Mouse (Mus musculus) midbrain, embryonic 14.5 days (tissue): ENCODE results near the gene Ptf1a. TPM values are rescaled to one million over a fixed set of nuclear protein-coding genes. Genes with fewer than 3 reads are reported as not detected.

Source experiments
- ATAC-seq: fragments of 200-750 bp; cut with Nextera tagmentation; 2 replicates; pipeline ENCODE4 v1.8.0; 2017; ENCODE audit warnings: moderate number of reproducible peaks, moderate library complexity; ENCODE audit not compliant: low FRiP score, low TSS enrichment
- DNase-seq: peaks from one replicate; pipeline ENCODE4 v3.0.0-alpha.2; 2015
- H3K27ac ChIP-seq: fragments of 300-500 bp; sonication (generic); replicated peaks from 2 replicates; pipeline ENCODE4 v1.5.1; 2014; ENCODE audit warnings: mild to moderate bottlenecking, low read depth, low read length, moderate library complexity
- H3K27me3 ChIP-seq: fragments of 300-500 bp; sonication (generic); 2 replicates; pipeline ENCODE4 v1.6.1; 2014; ENCODE audit warnings: low read length, control low read depth, mixed read lengths; ENCODE audit not compliant: control insufficient read depth, insufficient read depth
- H3K36me3 ChIP-seq: fragments of 300-500 bp; sonication (generic); 2 replicates; pipeline ENCODE4 v1.6.1; 2014; ENCODE audit warnings: low read length, control low read depth; ENCODE audit not compliant: control insufficient read depth, insufficient read depth
- H3K4me1 ChIP-seq: fragments of 300-500 bp; sonication (generic); 2 replicates; pipeline ENCODE4 v1.6.1; 2014; ENCODE audit warnings: mild to moderate bottlenecking, antibody characterized with exemption, low read length, control low read depth; ENCODE audit not compliant: control insufficient read depth, insufficient read depth
- H3K4me2 ChIP-seq: fragments of 300-500 bp; sonication (generic); 2 replicates; pipeline ENCODE4 v1.6.1; 2014; ENCODE audit warnings: mild to moderate bottlenecking, low read length, moderate library complexity
- H3K4me3 ChIP-seq: fragments of 300-500 bp; sonication (generic); replicated peaks from 2 replicates; pipeline ENCODE4 v1.5.1; 2014; ENCODE audit warnings: low read depth, low read length
- H3K9ac ChIP-seq: fragments of 300-500 bp; sonication (generic); replicated peaks from 2 replicates; pipeline ENCODE4 v1.6.1; 2014; ENCODE audit warnings: mild to moderate bottlenecking, low read length, moderate library complexity
- H3K9me3 ChIP-seq: fragments of 300-500 bp; sonication (generic); 2 replicates; pipeline ENCODE4 v1.6.1; 2016; ENCODE audit warnings: low read length, control low read depth, mixed read lengths; ENCODE audit not compliant: control insufficient read depth
- WGBS: fragments of 180-500 bp; shearing (Covaris S2); extraction: QIAGEN DNeasy Blood & Tissue Kit; methylation state at CpG from one replicate; pipeline ENCODE4 v1.1.7; 2014; 5-methylcytosine and 5-hydroxymethylcytosine counted together
- polyA plus RNA-seq: library from polyadenylated mRNA; unstranded; fragments of >200 nt; fragmentation: Nextera tagmentation; extraction: Ambion mirVana; gene quantifications from 2 replicates; pipeline ENCODE4 v1.2.1, GENCODE M21; 2014

Gene Ptf1a
- polyA plus RNA-seq, 1 experiment from 2014 or later, result 0.64 TPM

- Histone ChIP-seq H3K4me3 (no peak overlapping the region), H3K9me3 (no peaks in the 10 kb centered on the region), H3K27me3 (peaks cover 97% of the 10 kb centered on the region), H3K36me3 (no peaks in the 10 kb centered on the region), H3K9ac (no peak overlapping the region), H3K4me2 (no peak overlapping the region), H3K27ac (no peak overlapping the region), H3K4me1 (peaks cover 12% of the 10 kb centered on the region)
- ATAC-seq (no peak), DNase-seq (no peak)
- WGBS, result 5% methylated on average over 7 of the region's 7 CpGs
Measured at GRCm38 (mm10) chr2:19446746-19447145, 1.3 kb downstream of the Ptf1a start.

DNA sequence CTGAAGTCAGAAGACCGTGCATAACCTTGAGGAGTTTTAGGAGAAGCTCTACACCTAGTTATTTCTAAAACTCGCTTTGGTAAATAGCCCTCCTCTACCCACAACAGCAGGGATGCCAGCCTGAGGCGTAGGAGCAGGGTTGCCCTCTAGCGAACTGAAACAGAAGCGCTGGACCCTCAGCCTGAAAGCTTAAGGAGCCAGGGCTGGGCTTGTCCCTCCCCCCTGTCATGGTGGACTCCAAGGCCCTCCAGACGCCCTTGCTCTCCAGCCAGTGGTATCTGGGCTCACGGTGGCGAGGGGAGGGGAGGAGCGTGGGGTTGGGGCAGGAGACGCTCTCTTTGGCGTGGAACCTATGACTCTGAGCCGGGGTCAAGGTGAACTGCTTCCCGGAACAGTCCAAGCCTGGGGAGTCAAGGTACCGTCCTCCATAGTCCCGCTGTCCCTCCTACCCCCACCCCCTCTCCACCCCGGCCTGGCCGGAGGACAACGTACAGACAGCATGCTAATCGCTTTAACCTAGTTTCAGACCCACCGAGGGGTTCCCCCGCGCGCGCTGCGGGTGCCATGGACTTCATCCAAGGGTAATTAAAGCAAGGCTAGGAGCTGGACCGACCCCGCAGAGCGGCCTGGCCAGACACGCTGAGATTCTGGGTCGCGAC is 2.7 kb downstream of the Ptf1a start:
- ATAC-seq (peak; percentile 54; the same call in 1 of the 2 replicates), DNase-seq (peak; percentile 74)
- Histone ChIP-seq H3K27me3 (peaks cover 97% of the 10 kb centered on the region), H3K9ac (no peak overlapping the region), H3K4me3 (peak overlapping the region; percentile 12), H3K4me2 (peak overlapping the region; percentile 46), H3K4me1 (peaks cover 12% of the 10 kb centered on the region), H3K27ac (no peak overlapping the region), H3K36me3 (no peaks in the 10 kb centered on the region), H3K9me3 (no peaks in the 10 kb centered on the region)
- under 1% methylated on average over 31 of the region's 31 CpGs for WGBS

DNA sequence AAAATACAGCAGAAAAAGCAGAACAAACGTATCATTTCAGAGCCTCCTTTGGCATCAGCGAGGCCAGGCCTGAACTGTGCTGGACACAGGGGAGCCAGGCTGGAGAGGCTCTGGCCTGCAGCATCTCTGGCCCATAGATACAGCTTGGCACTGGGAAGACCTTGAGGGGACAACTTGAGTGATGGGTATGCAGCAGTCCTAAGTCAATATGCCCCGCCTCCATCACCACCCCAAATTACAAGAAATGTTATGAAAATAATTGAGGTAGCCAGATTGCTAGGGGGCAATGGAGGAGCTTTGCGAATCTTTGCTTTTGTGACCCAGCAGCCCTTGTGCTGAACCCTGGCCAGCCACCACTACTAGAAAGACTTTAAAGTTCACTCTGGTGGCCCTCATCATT is 3.8 kb downstream of the Ptf1a start:
- WGBS, result 23% methylated on average over 4 of the region's 4 CpGs
- peaks cover 12% of the 10 kb centered on the region for H3K4me1 ChIP-seq
- no peak for DNase-seq
- no peak overlapping the region for H3K4me3 ChIP-seq
- no peak overlapping the region for H3K4me2 ChIP-seq
- H3K9ac ChIP-seq, result no peak overlapping the region
- H3K36me3 ChIP-seq, result no peaks in the 10 kb centered on the region
- no peak overlapping the region for H3K27ac ChIP-seq
- peaks cover 97% of the 10 kb centered on the region for H3K27me3 ChIP-seq
- H3K9me3 ChIP-seq, result no peaks in the 10 kb centered on the region
- no peak for ATAC-seq

DNA sequence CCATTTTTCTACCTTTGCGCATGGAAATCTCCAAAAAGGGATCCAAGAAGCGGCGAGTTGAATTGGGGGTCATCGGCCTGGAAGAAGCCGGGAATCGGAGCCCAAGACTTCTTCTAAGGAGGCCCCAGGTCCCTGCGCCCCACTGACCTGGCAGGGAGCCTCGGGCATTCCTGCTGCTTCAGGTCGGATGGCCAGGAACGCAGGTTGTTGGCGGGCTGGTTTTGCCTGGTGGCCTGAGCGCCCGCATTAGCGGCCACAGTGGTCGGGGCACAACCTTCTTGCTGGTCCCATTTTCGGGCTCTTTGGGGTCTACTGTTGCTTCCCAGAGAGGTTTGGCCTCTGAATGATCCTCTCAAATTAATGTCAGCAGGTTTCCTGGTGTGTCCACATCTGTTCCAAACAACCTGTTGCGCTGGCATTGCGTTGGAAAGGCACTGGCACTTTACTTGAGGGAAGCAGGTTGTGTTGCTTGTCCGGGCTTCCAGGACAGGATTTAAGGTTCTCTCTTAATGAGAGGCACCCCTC is 7.1 kb downstream of the Ptf1a start:
- DNase-seq, result no peak
- Histone ChIP-seq H3K36me3 (no peaks in the 10 kb centered on the region), H3K9me3 (no peaks in the 10 kb centered on the region), H3K4me1 (peaks cover 8% of the 10 kb centered on the region), H3K4me2 (no peak overlapping the region), H3K27ac (no peak overlapping the region), H3K4me3 (no peak overlapping the region), H3K9ac (no peak overlapping the region), H3K27me3 (peaks cover 99% of the 10 kb centered on the region)
- under 1% methylated on average over 19 of the region's 19 CpGs for WGBS
- no peak for ATAC-seq

DNA sequence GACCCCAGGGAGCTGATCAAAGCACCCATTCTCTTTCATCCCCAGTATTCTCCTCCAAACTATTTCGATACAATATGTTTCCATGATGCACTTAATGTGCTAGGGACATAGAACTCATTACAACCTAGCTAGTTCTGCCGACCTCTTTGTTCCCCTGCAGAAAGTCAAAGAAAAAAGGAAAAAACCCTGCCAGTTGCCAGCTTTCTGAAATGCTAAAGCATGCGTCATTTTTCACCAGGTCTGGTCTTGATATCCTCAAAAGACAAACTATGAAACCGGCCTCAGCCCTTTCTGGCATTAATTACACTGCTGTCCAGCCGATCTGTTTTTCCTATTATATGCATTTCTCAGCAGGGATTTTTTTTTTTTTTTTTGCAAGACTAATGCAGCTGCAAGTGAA is 9.8 kb downstream of the Ptf1a start:
- Histone ChIP-seq H3K4me2 (no peak overlapping the region), H3K4me1 (no peaks in the 10 kb centered on the region), H3K4me3 (no peak overlapping the region), H3K27ac (no peak overlapping the region), H3K9ac (no peak overlapping the region), H3K9me3 (no peaks in the 10 kb centered on the region), H3K27me3 (peaks cover 77% of the 10 kb centered on the region), H3K36me3 (no peaks in the 10 kb centered on the region)
- 1% methylated on average over 5 of the region's 5 CpGs for WGBS
- ATAC-seq (no peak), DNase-seq (no peak)

- H3K4me1 ChIP-seq, result no peaks in the 10 kb centered on the region
- H3K9me3 ChIP-seq, result no peaks in the 10 kb centered on the region
- no peak overlapping the region for H3K4me3 ChIP-seq
- no peak overlapping the region for H3K4me2 ChIP-seq
- whole genome bisulfite sequencing, result 9% methylated on average over 10 of the region's 10 CpGs
- DNase-seq (peak; percentile 26), ATAC-seq (no peak)
- no peaks in the 10 kb centered on the region for H3K36me3 ChIP-seq
- peaks cover 69% of the 10 kb centered on the region for H3K27me3 ChIP-seq
- no peak overlapping the region for H3K9ac ChIP-seq
- H3K27ac ChIP-seq, result no peak overlapping the region
Measured at GRCm38 (mm10) chr2:19455857-19456482, 10.5 kb downstream of the Ptf1a start.

DNA sequence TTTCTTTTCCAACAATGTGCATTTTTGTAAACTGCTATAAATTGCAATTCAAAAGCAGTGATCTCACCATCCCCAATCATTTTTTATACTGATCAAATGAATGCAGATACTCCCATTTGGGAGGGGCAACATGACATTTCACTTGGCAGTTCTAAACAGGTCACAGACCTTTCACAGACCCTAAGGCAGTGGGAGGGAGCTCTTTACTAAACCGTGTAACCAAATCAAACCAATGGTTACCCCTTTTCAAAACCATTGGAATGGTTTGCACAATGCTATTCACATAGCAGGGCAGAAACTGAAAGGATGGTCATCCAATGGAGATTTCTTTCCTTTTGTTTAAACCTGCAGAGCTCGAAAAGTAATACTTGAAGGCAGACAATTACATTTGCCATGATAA is 13.3 kb downstream of the Ptf1a start:
- Histone ChIP-seq H3K36me3 (no peaks in the 10 kb centered on the region), H3K4me2 (no peak overlapping the region), H3K4me1 (no peaks in the 10 kb centered on the region), H3K27me3 (peaks cover 41% of the 10 kb centered on the region), H3K27ac (no peak overlapping the region), H3K9ac (no peak overlapping the region), H3K4me3 (no peak overlapping the region), H3K9me3 (no peaks in the 10 kb centered on the region)
- no peak for DNase-seq
- no peak for ATAC-seq
- 14% methylated on average over 2 of the region's 2 CpGs for WGBS

GRCm38 (mm10) chr2:19461940-19462339 is 16.5 kb downstream of the Ptf1a start:
- H3K9ac ChIP-seq, result no peak overlapping the region
- no peak overlapping the region for H3K4me3 ChIP-seq
- no peak overlapping the region for H3K4me2 ChIP-seq
- no peaks in the 10 kb centered on the region for H3K9me3 ChIP-seq
- 33% methylated on average over 2 of the region's 2 CpGs for whole genome bisulfite sequencing
- no peak for DNase-seq
- peaks cover 11% of the 10 kb centered on the region; the same call in 1 of the 2 replicates for H3K27me3 ChIP-seq
- no peak for ATAC-seq
- no peak overlapping the region for H3K27ac ChIP-seq
- H3K4me1 ChIP-seq, result no peaks in the 10 kb centered on the region
- no peaks in the 10 kb centered on the region for H3K36me3 ChIP-seq

- 89% methylated on average over 3 of the region's 3 CpGs for WGBS
- no peak for DNase-seq
- Histone ChIP-seq H3K27ac (no peak overlapping the region), H3K9me3 (no peaks in the 10 kb centered on the region), H3K36me3 (no peaks in the 10 kb centered on the region), H3K27me3 (no peaks in the 10 kb centered on the region), H3K9ac (no peak overlapping the region), H3K4me1 (no peaks in the 10 kb centered on the region), H3K4me3 (no peak overlapping the region), H3K4me2 (no peak overlapping the region)
- ATAC-seq, result no peak
Measured at GRCm38 (mm10) chr2:19490262-19490661, 44.8 kb downstream of the Ptf1a start.
